Comparison of ENCODE assay signal across 25 mouse cellular contexts in the genomic region with DNA sequence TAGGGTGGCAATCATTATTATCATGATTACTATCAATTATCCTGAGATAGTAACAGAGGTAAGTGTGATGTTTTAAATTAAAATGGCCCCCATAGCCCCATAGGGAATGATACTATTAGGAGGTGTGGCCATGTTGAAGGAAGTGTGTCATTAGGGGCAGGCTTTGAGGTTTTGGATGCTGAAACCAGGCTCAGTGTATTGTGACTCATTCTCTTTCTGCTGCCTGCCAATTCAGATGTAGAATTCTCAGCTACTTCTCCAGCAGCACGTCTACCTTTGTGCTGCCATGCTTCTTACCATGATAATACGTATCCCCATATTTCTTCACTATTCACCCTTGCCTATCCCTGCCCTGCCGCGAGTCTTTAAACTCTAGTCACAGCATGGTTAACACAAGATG.
DNase-seq lines count a peak whose midpoint lies in the region; TF ChIP-seq lines count a peak whose summit lies in the region.
"Had no signal": no experiment of that assay in that cellular context is flagged by ENCODE, and none has a peak within 500 bp of the region (broad histone marks: within the 10 kb centered on the region; RNA-seq: fewer than 3 reads in every experiment).

No protein-coding gene starts in this region.

- no peak overlapping the region for H3K9ac ChIP-seq in MEL (ENCODE audit: control insufficient read depth, low read depth, low read length, poor library complexity, severe bottlenecking)
- H3K9ac ChIP-seq: embryonic facial prominence, embryonic 13.5 days; heart, embryonic 15.5 days; intestine, embryonic 15.5 days; limb, embryonic 12.5 days; liver, embryonic 12.5 days; lung, embryonic 14.5 days; midbrain, embryonic 15.5 days; neural tube, embryonic 12.5 days had no signal

- H3K27me3 ChIP-seq in MEL (ENCODE audit: control insufficient read depth in 1 of 2, insufficient read depth in 2 of 2, low read length in 2 of 2) = no peaks in the 10 kb centered on the region
- H3K27me3 ChIP-seq: embryonic facial prominence, embryonic 13.5 days; heart, embryonic 15.5 days; intestine, embryonic 15.5 days; midbrain, embryonic 15.5 days; neural tube, embryonic 12.5 days had no signal

- TF ChIP-seq RAD21 in MEL (IDR thresholded peaks at IDR 0.05; ENCODE audit: low read depth, low read length) = no peak

- peak; percentile 83 for DNase-seq in heart, adult 11 months
- no peak for DNase-seq in heart, postnatal 4 days
- DNase-seq in 3134 (ENCODE audit: extremely low read depth, insufficient read length, low spot score) (peak; percentile 58), MEL (ENCODE audit: low read depth, low spot score) (peak; percentile 68)
- peak; percentile 53 for DNase-seq in fibroblast of lung, adult 2 months (ENCODE audit: low read depth)
- DNase-seq in gastrocnemius, postnatal 10 days = no peak
- no peak for DNase-seq in gastrocnemius, postnatal 25 days
- DNase-seq in adrenal gland, postnatal 36 days = no peak
- DNase-seq: adrenal gland, adult 2 months; cerebellum, adult 18-20 months; cerebellum, postnatal 25 days; embryo, embryonic 11 days; gastrocnemius, postnatal 14 days; kidney, adult 8-10 months; kidney, postnatal 10 days; lung, embryonic 14.5 days; lung, postnatal 36 days; retina, postnatal 1 day had no signal

- no peaks in the 10 kb centered on the region for H3K9me3 ChIP-seq in MEL (replicated peaks; ENCODE audit: insufficient read depth, low read length)
- H3K9me3 ChIP-seq: embryonic facial prominence, embryonic 13.5 days; heart, embryonic 15.5 days; intestine, embryonic 15.5 days; limb, embryonic 12.5 days; liver, embryonic 12.5 days; midbrain, embryonic 15.5 days; neural tube, embryonic 12.5 days had no signal

- TF ChIP-seq POLR2A in MEL (IDR thresholded peaks at IDR 0.05; ENCODE audit: control insufficient read depth in 1 of 2, insufficient read depth in 1 of 2, low read depth in 1 of 2, low read length in 2 of 2, poor library complexity in 1 of 2) = no peak

- no peak for TF ChIP-seq EP300 in MEL (IDR thresholded peaks at IDR 0.05; ENCODE audit: low read depth in 1 of 2, low read length in 2 of 2)

- H3K36me3 ChIP-seq in MEL (ENCODE audit: control insufficient read depth in 1 of 2, insufficient read depth in 2 of 2, low read length in 2 of 2) = peaks cover 0 to 35% of the 10 kb centered on the region in 2 experiments; a peak in 2 of 4 replicates
- H3K36me3 ChIP-seq: embryonic facial prominence, embryonic 13.5 days; heart, embryonic 15.5 days; intestine, embryonic 15.5 days; limb, embryonic 12.5 days; liver, embryonic 12.5 days; midbrain, embryonic 15.5 days; neural tube, embryonic 12.5 days had no signal

- no peaks in the 10 kb centered on the region for H3K79me2 ChIP-seq in MEL (ENCODE audit: control insufficient read depth, insufficient read depth, low read length, poor library complexity)

- TF ChIP-seq CTCF in MEL (IDR thresholded peaks at IDR 0.05 in 2 of 3, conservative IDR thresholded peaks at IDR 0.05 in 1 of 3; ENCODE audit: control insufficient read depth in 1 of 3, insufficient read depth in 1 of 3, low read depth in 2 of 3, low read length in 3 of 3, poor library complexity in 1 of 3, severe bottlenecking in 1 of 3) = no peak

- H3K27ac ChIP-seq in MEL (ENCODE audit: control insufficient read depth, low read depth, low read length) = no peak overlapping the region
- H3K27ac ChIP-seq: embryonic facial prominence, embryonic 13.5 days; heart, embryonic 15.5 days; intestine, embryonic 15.5 days; limb, embryonic 12.5 days; liver, embryonic 12.5 days; midbrain, embryonic 15.5 days; neural tube, embryonic 12.5 days had no signal

- peaks cover 18 to 45% of the 10 kb centered on the region in 2 experiments for H3K4me1 ChIP-seq in MEL (ENCODE audit: control insufficient read depth in 1 of 2, insufficient read depth in 2 of 2, low read length in 2 of 2)

- no peak overlapping the region for H3K4me3 ChIP-seq in MEL (ENCODE audit: control insufficient read depth in 1 of 2, insufficient read depth in 1 of 2, low read depth in 2 of 2, low read length in 2 of 2)
- H3K4me3 ChIP-seq: embryonic facial prominence, embryonic 13.5 days; heart, embryonic 15.5 days; intestine, embryonic 15.5 days; limb, embryonic 12.5 days; liver, embryonic 12.5 days; midbrain, embryonic 15.5 days; neural tube, embryonic 12.5 days had no signal

TF ChIP-seq in MEL, 35 proteins besides CTCF, POLR2A, EP300 and RAD21:
- TF ChIP-seq E2F4 (IDR thresholded peaks at IDR 0.05; ENCODE audit: borderline replicate concordance, low read depth, low read length) (no peak), MAX (IDR thresholded peaks at IDR 0.05; ENCODE audit: low read length) (0 out of 2 replicates have a peak, but pooled peaks have one; percentile 14), SIN3A (IDR thresholded peaks at IDR 0.05; ENCODE audit: low read length) (no peak), TBP (IDR thresholded peaks at IDR 0.05; ENCODE audit: low read depth, low read length) (0 out of 2 replicates have a peak, but pooled peaks have one; percentile 32), MYC (IDR thresholded peaks at IDR 0.05; ENCODE audit: low read depth, low read length) (no peak)

Comparison
In these comparisons a context has a peak if more than half of its experiments do, and no peak if none do; other contexts are left out.
1. DNase-seq: peak in heart, adult 11 months (single experiment), 3134 (single experiment), MEL (single experiment) and fibroblast of lung, adult 2 months (single experiment); none in heart, postnatal 4 days (single experiment), gastrocnemius, postnatal 10 days (single experiment), gastrocnemius, postnatal 25 days (single experiment) and adrenal gland, postnatal 36 days (0 of 2).